Mouse (Mus musculus): ENCODE measurements around the gene Sgms1. TPM values are rescaled to one million over a fixed set of nuclear protein-coding genes. Genes with fewer than 3 reads are reported as not detected.
A peak's percentile ranks its signal among the peaks of the same experiment; 100 is the strongest.

The Sgms1 gene
- polyA plus RNA-seq, 2 experiments = 20.8 to 36.8 TPM

DNA sequence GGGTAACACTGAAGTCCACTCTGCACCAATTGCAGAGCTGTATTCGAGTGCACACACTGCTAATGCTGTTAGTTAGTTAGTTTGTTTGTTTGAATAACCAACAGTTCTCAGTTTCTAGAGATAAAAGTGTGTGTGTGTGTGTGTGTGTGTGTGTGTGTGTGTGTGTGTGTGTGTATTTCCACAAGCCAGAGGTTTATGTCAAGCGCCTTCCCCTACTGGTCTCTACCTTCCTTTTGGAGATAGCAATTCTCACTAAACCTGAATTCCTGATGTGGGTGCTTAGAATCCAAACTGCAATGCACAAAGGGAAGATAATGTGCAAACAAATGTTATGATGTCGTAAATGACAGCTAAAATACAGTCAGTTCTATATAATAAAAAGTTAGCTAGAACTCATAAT is 131.9 kb downstream of the Sgms1 start:
- Histone ChIP-seq H3K9ac (ENCODE audit: low read depth, low read length, severe bottlenecking) (no peak overlapping the region), H3K27ac (replicated peaks; ENCODE audit: low read depth, low read length) (no peak overlapping the region), H3K9me3 (ENCODE audit: control insufficient read depth, low read length) (no peaks in the 10 kb centered on the region), H3K4me1 (ENCODE audit: control insufficient read depth, insufficient read depth, low read length) (0 out of 2 replicates have a peak, but pooled peaks cover 4% of the 10 kb centered on the region), H3K4me3 (replicated peaks; ENCODE audit: low read length) (no peak overlapping the region), H3K27me3 (ENCODE audit: control insufficient read depth, insufficient read depth, low read length) (no peaks in the 10 kb centered on the region), H3K36me3 (ENCODE audit: control insufficient read depth, insufficient read depth, low read length) (no peaks in the 10 kb centered on the region), H3K4me2 (replicated peaks; ENCODE audit: low read depth, low read length, severe bottlenecking) (no peak overlapping the region)
- 85% methylated on average over 3 of the region's 3 CpGs for WGBS
- no peak for TF ChIP-seq POLR2A (IDR thresholded peaks at IDR 0.05; ENCODE audit: borderline replicate concordance, extremely low read depth, insufficient read depth, insufficient read length)
- no peak for ATAC-seq (ENCODE audit: low FRiP score, low read depth)
- no peak for DNase-seq (ENCODE audit: low spot score)

DNA sequence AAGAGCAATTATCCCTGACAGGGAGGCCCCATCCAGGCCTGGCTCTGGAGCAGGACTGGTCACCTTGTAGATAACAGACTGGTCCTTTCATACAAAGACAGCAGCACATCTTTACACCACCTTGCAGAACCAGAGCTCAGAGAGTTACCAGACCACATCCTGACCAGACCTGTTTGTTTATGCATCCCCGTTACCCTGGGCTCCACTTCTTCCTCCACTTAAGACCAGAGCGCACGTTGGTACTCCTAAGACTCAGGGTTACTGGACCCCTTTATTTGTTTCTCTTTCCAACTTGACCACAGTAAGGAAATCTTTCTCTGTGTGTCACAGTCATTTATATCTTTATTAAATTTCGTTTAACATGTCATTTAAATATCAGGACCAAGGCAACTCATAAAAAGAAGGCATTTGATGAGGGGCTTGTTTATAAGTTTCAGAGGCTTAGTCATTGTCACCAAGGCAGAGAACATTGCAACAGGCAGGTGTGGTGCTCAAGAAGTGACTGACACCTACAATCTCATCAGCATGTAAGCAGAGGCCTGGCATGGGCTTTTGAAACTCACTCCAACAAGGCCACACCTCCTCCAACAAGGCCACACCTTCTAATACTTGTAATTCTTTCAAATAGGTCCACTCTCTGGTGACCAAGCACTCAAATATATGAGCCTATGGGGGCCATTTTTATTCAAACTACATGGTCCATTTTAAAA is 132.7 kb downstream of the Sgms1 start:
- no peak for TF ChIP-seq POLR2A (IDR thresholded peaks at IDR 0.05; ENCODE audit: borderline replicate concordance, extremely low read depth, insufficient read depth, insufficient read length)
- no peak overlapping the region for H3K27ac ChIP-seq (replicated peaks; ENCODE audit: low read depth, low read length)
- no peak overlapping the region for H3K9ac ChIP-seq (ENCODE audit: low read depth, low read length, severe bottlenecking)
- H3K9me3 ChIP-seq (ENCODE audit: control insufficient read depth, low read length) = no peaks in the 10 kb centered on the region
- 67% methylated on average over 4 of the region's 4 CpGs for WGBS
- DNase-seq (ENCODE audit: low spot score) (no peak), ATAC-seq (ENCODE audit: low FRiP score, low read depth) (no peak)
- no peaks in the 10 kb centered on the region for H3K27me3 ChIP-seq (ENCODE audit: control insufficient read depth, insufficient read depth, low read length)
- H3K4me1 ChIP-seq (ENCODE audit: control insufficient read depth, insufficient read depth, low read length) = 0 out of 2 replicates have a peak, but pooled peaks cover 4% of the 10 kb centered on the region
- H3K36me3 ChIP-seq (ENCODE audit: control insufficient read depth, insufficient read depth, low read length) = no peaks in the 10 kb centered on the region
- H3K4me3 ChIP-seq (replicated peaks; ENCODE audit: low read length) = no peak overlapping the region
- no peak overlapping the region for H3K4me2 ChIP-seq (replicated peaks; ENCODE audit: low read depth, low read length, severe bottlenecking)

DNA sequence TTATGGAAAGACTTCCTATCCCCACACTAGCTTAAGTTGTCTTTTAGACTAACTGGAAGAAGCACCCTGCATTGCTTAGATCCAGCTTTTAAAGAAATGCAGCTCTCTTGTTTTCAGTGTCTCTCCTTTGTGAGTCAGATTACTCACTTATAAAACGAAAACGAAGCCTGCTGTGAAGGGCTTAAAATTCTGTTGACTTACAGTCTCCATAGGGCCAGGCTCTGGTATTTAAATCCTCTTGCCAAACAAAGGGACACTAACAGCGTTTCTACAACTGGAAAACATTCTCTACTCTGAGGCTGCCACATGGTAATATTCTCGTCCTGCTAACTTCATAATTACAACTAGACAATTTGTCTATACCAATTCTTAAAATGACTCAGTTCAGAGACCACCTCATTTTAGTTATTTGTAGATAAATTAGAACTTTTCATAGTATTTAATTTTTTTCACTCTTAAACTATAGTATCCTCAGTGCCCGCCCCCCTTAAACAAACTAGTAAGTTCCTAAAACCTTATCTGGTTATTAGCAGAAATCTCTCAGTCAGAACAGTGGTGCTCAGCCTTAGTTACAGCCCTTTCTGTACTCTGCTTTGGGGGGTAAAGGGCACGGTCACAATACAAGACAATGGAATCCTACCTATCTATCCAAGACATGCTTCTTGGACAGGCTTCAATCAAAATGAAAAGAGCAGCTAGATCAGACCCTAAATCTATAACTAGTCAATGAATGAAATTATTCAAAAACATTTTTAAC is 133.9 kb downstream of the Sgms1 start:
- WGBS = 54% methylated on average over 6 of the region's 6 CpGs
- TF ChIP-seq POLR2A (IDR thresholded peaks at IDR 0.05; ENCODE audit: borderline replicate concordance, extremely low read depth, insufficient read depth, insufficient read length) = no peak
- 0 out of 2 replicates have a peak, but pooled peaks cover 4% of the 10 kb centered on the region for H3K4me1 ChIP-seq (ENCODE audit: control insufficient read depth, insufficient read depth, low read length)
- DNase-seq (ENCODE audit: low spot score) = no peak
- no peaks in the 10 kb centered on the region for H3K27me3 ChIP-seq (ENCODE audit: control insufficient read depth, insufficient read depth, low read length)
- H3K27ac ChIP-seq (replicated peaks; ENCODE audit: low read depth, low read length) = no peak overlapping the region
- no peak for ATAC-seq (ENCODE audit: low FRiP score, low read depth)
- H3K4me3 ChIP-seq (replicated peaks; ENCODE audit: low read length) = no peak overlapping the region
- H3K4me2 ChIP-seq (replicated peaks; ENCODE audit: low read depth, low read length, severe bottlenecking) = no peak overlapping the region
- H3K9ac ChIP-seq (ENCODE audit: low read depth, low read length, severe bottlenecking) = no peak overlapping the region
- H3K36me3 ChIP-seq (ENCODE audit: control insufficient read depth, insufficient read depth, low read length) = no peaks in the 10 kb centered on the region
- H3K9me3 ChIP-seq (ENCODE audit: control insufficient read depth, low read length) = no peaks in the 10 kb centered on the region

DNA sequence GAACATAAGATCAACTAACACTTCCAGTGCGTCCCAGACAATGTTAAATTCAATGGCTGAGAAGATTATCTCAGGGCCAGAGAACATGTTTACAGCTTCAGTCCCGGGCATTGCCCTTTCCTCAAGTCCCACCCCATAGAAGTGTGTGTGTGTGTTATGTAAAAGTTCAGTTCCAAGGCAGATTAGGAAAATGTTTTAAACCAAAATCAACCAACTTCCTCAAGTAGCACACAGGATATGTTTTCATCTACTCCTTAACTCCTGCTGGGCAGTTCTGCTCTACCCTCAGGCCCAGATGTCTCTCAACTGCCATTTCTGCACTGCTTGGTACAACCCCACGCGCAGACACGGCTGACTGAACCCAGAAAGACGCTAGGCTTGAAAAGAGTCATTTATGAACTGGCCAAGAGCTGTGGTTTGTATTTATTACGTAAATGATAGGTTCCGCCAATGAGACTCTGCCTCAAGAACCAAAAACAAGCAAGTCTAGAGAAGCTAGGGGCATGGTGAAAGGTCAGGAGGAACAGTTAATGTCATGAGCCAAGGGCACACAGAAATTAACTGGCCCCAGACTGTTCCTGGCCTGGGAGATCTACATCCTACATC is 134.7 kb downstream of the Sgms1 start:
- no peaks in the 10 kb centered on the region for H3K27me3 ChIP-seq (ENCODE audit: control insufficient read depth, insufficient read depth, low read length)
- H3K36me3 ChIP-seq (ENCODE audit: control insufficient read depth, insufficient read depth, low read length) = no peaks in the 10 kb centered on the region
- H3K9ac ChIP-seq (ENCODE audit: low read depth, low read length, severe bottlenecking) = no peak overlapping the region
- H3K9me3 ChIP-seq (ENCODE audit: control insufficient read depth, low read length) = no peaks in the 10 kb centered on the region
- 54% methylated on average over 8 of the region's 8 CpGs for WGBS
- H3K27ac ChIP-seq (replicated peaks; ENCODE audit: low read depth, low read length) = 0 out of 2 replicates have a peak overlapping the region, but pooled peaks have one; percentile 9
- ATAC-seq (ENCODE audit: low FRiP score, low read depth) (no peak), DNase-seq (ENCODE audit: low spot score) (no peak)
- no peak overlapping the region for H3K4me2 ChIP-seq (replicated peaks; ENCODE audit: low read depth, low read length, severe bottlenecking)
- no peak overlapping the region for H3K4me3 ChIP-seq (replicated peaks; ENCODE audit: low read length)
- 0 out of 2 replicates have a peak, but pooled peaks cover 4% of the 10 kb centered on the region for H3K4me1 ChIP-seq (ENCODE audit: control insufficient read depth, insufficient read depth, low read length)
- no peak for TF ChIP-seq POLR2A (IDR thresholded peaks at IDR 0.05; ENCODE audit: borderline replicate concordance, extremely low read depth, insufficient read depth, insufficient read length)

DNA sequence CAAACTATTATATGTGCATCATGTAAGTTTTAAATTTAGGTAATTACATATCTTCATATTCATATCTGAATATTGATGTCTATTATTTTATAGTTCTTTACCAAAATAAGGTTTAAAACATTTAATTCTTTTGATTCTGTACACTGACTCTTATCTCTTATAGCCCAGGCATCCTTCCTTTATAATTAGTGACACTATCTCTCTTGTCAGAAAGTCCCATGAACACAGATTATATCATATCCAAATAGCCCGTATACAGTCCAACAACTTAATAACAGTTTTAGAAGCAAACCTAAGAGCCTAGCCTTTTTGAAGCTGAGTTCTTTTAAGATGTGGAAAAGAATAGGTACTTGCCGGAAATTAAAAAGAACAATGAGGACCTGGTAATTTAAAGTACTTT is 135.3 kb downstream of the Sgms1 start:
- Histone ChIP-seq H3K9ac (ENCODE audit: low read depth, low read length, severe bottlenecking) (no peak overlapping the region), H3K4me1 (ENCODE audit: control insufficient read depth, insufficient read depth, low read length) (0 out of 2 replicates have a peak, but pooled peaks cover 4% of the 10 kb centered on the region), H3K27me3 (ENCODE audit: control insufficient read depth, insufficient read depth, low read length) (no peaks in the 10 kb centered on the region), H3K4me2 (replicated peaks; ENCODE audit: low read depth, low read length, severe bottlenecking) (no peak overlapping the region), H3K9me3 (ENCODE audit: control insufficient read depth, low read length) (no peaks in the 10 kb centered on the region), H3K36me3 (ENCODE audit: control insufficient read depth, insufficient read depth, low read length) (no peaks in the 10 kb centered on the region), H3K4me3 (replicated peaks; ENCODE audit: low read length) (no peak overlapping the region), H3K27ac (replicated peaks; ENCODE audit: low read depth, low read length) (no peak overlapping the region)
- no peak for TF ChIP-seq POLR2A (IDR thresholded peaks at IDR 0.05; ENCODE audit: borderline replicate concordance, extremely low read depth, insufficient read depth, insufficient read length)
- DNase-seq (ENCODE audit: low spot score) = no peak
- WGBS = 90% methylated on average over 2 of the region's 2 CpGs
- ATAC-seq (ENCODE audit: low FRiP score, low read depth) = no peak
